ENCODE assay signal across 8 mouse cellular contexts in the genomic region with DNA sequence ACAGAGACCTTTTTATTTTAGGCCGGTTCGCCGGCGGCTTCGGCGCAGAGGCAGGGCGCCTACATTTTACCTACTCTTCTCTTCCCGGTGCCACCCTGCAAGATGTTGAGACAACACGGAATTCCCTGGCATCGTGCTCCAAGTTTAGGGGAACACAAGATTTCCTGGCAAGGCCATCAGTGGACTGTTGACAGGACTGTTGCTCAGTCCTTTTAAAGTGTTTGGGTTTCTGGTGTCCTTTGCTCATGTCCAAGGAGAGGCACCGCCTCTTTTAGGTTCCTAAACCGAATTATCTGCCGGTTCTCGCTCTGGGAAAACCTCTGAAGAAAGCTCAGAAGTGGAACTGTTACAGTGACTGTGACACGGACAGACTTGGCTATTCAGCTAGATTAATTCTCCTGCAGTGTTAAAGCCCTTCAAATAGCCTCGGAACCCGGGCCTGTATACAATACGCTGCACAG. TPM values are rescaled to one million over a fixed set of nuclear protein-coding genes. Genes with fewer than 3 reads are reported as not detected.
A peak's percentile ranks its signal among the peaks of the same experiment; 100 is the strongest.
DNase-seq lines count a peak whose midpoint lies in the region; ATAC-seq lines count a peak whose summit lies in the region.

No protein-coding gene starts in this region.

- H3K4me2 ChIP-seq in neural tube, embryonic 11.5 days (ENCODE audit: low read depth), result peak overlapping the region; percentile 85
- peak overlapping the region; percentile 89 for H3K4me2 ChIP-seq in forebrain, embryonic 11.5 days (ENCODE audit: low read depth, low read length, severe bottlenecking)
- peak overlapping the region; percentile 87 for H3K4me2 ChIP-seq in hindbrain, embryonic 12.5 days (replicated peaks)
- H3K4me2 ChIP-seq in lung, embryonic 16.5 days (ENCODE audit: low read depth, low read length), result peak overlapping the region; percentile 95

- H3K4me3 ChIP-seq in neural tube, embryonic 11.5 days (ENCODE audit: low read depth, low read length), result peak overlapping the region; percentile 57
- peak overlapping the region; percentile 53 for H3K4me3 ChIP-seq in forebrain, embryonic 11.5 days (ENCODE audit: low read depth, low read length)
- H3K4me3 ChIP-seq in hindbrain, embryonic 12.5 days, result peak overlapping the region; percentile 49
- peak overlapping the region; percentile 61 for H3K4me3 ChIP-seq in lung, embryonic 16.5 days (ENCODE audit: low read length)

- ATAC-seq in neural tube, embryonic 11.5 days (ENCODE audit: insufficient read depth, low FRiP score, low TSS enrichment), result no peak
- ATAC-seq in forebrain, embryonic 11.5 days (replicated peaks; ENCODE audit: low FRiP score), result no peak
- no peak for ATAC-seq in hindbrain, embryonic 12.5 days (ENCODE audit: low FRiP score)
- ATAC-seq in lung, embryonic 16.5 days (ENCODE audit: low read depth), result peak; percentile 21; the same call in 1 of the 2 replicates
- ATAC-seq in erythroblast, adult 5-6 weeks (replicated peaks; ENCODE audit: low FRiP score, poor library complexity, severe bottlenecking), result no peak
- no peak for ATAC-seq in megakaryocyte progenitor cell, adult 5-6 weeks (replicated peaks; ENCODE audit: poor library complexity)

- no peaks in the 10 kb centered on the region for H3K9me3 ChIP-seq in neural tube, embryonic 11.5 days (ENCODE audit: control insufficient read depth, low read length)
- H3K9me3 ChIP-seq in forebrain, embryonic 11.5 days (ENCODE audit: control insufficient read depth, low read length), result no peaks in the 10 kb centered on the region
- no peaks in the 10 kb centered on the region for H3K9me3 ChIP-seq in hindbrain, embryonic 12.5 days (replicated peaks)
- H3K9me3 ChIP-seq in lung, embryonic 16.5 days (ENCODE audit: control insufficient read depth, low read length), result no peaks in the 10 kb centered on the region

- H3K9ac ChIP-seq in neural tube, embryonic 11.5 days (ENCODE audit: low read length), result peak overlapping the region; percentile 81
- H3K9ac ChIP-seq in forebrain, embryonic 11.5 days (ENCODE audit: low read length), result peak overlapping the region; percentile 78
- H3K9ac ChIP-seq in hindbrain, embryonic 12.5 days, result peak overlapping the region; percentile 70
- H3K9ac ChIP-seq in lung, embryonic 16.5 days (ENCODE audit: low read length), result peak overlapping the region; percentile 73

- peak; percentile 30 for DNase-seq in neural tube, embryonic 11.5 days (ENCODE audit: low spot score)
- no peak for DNase-seq in neural tube, embryonic 10.5 days (ENCODE audit: extremely low spot score, low spot score)
- DNase-seq in forebrain, embryonic 11.5 days (ENCODE audit: low spot score), result no peak
- no peak for DNase-seq in MN1 (ENCODE audit: low spot score)

- H3K36me3 ChIP-seq in neural tube, embryonic 11.5 days (ENCODE audit: control insufficient read depth, insufficient read depth, low read length), result no peaks in the 10 kb centered on the region
- H3K36me3 ChIP-seq in forebrain, embryonic 11.5 days (ENCODE audit: control insufficient read depth, insufficient read depth, low read length), result no peaks in the 10 kb centered on the region
- H3K36me3 ChIP-seq in hindbrain, embryonic 12.5 days, result no peaks in the 10 kb centered on the region
- no peaks in the 10 kb centered on the region for H3K36me3 ChIP-seq in lung, embryonic 16.5 days (ENCODE audit: control insufficient read depth, insufficient read depth, low read length)

- H3K4me1 ChIP-seq in neural tube, embryonic 11.5 days (ENCODE audit: control insufficient read depth, insufficient read depth, low read length), result peaks cover 20% of the 10 kb centered on the region
- H3K4me1 ChIP-seq in forebrain, embryonic 11.5 days (replicated peaks; ENCODE audit: control insufficient read depth, insufficient read depth, low read length), result peaks cover 12% of the 10 kb centered on the region; the same call in 1 of the 2 replicates
- peaks cover 37% of the 10 kb centered on the region for H3K4me1 ChIP-seq in hindbrain, embryonic 12.5 days
- peaks cover 33% of the 10 kb centered on the region for H3K4me1 ChIP-seq in lung, embryonic 16.5 days (replicated peaks; ENCODE audit: control insufficient read depth, insufficient read depth, low read length)

- WGBS in neural tube, embryonic 11.5 days, result 2% methylated on average over 18 of the region's 18 CpGs
- 1% methylated on average over 18 of the region's 18 CpGs for WGBS in forebrain, embryonic 11.5 days
- 2% methylated on average over 18 of the region's 18 CpGs for WGBS in hindbrain, embryonic 12.5 days
- 3% methylated on average over 18 of the region's 18 CpGs for WGBS in lung, embryonic 16.5 days

- H3K27ac ChIP-seq in neural tube, embryonic 11.5 days (ENCODE audit: low read depth, low read length), result no peak overlapping the region
- peak overlapping the region; percentile 59; the same call in 1 of the 2 replicates for H3K27ac ChIP-seq in forebrain, embryonic 11.5 days (ENCODE audit: low read depth, low read length)
- H3K27ac ChIP-seq in hindbrain, embryonic 12.5 days, result peak overlapping the region; percentile 81; the same call in 1 of the 2 replicates
- H3K27ac ChIP-seq in lung, embryonic 16.5 days (ENCODE audit: low read length), result peak overlapping the region; percentile 94

- peaks cover 33% of the 10 kb centered on the region for H3K27me3 ChIP-seq in neural tube, embryonic 11.5 days (ENCODE audit: control insufficient read depth, insufficient read depth, low read length)
- H3K27me3 ChIP-seq in forebrain, embryonic 11.5 days (ENCODE audit: control insufficient read depth, insufficient read depth, low read length), result peaks cover 41% of the 10 kb centered on the region
- H3K27me3 ChIP-seq in hindbrain, embryonic 12.5 days, result peaks cover 54% of the 10 kb centered on the region
- peaks cover 30% of the 10 kb centered on the region for H3K27me3 ChIP-seq in lung, embryonic 16.5 days (ENCODE audit: control insufficient read depth, insufficient read depth, low read depth, low read length)

RNA-seq across cellular contexts. Expression of a gene that starts 0.4 kb away (rescaled TPM):
- 19.6 and 24.0 TPM in 2 replicates for polyA plus RNA-seq in neural tube, embryonic 11.5 days (2014; fragmentation: Nextera tagmentation; extraction: Ambion mirVana)
- 22.6 and 26.5 TPM in 2 replicates for polyA plus RNA-seq in forebrain, embryonic 11.5 days (2014; fragmentation: Nextera tagmentation; extraction: Ambion mirVana)
- 38.8 and 46.5 TPM in 2 replicates for polyA plus RNA-seq in hindbrain, embryonic 12.5 days (2016; fragmentation: Nextera tagmentation; extraction: Ambion mirVana)
- polyA plus RNA-seq in lung, embryonic 16.5 days (2015; fragmentation: Nextera tagmentation; extraction: Ambion mirVana), result 33.9 and 38.9 TPM in 2 replicates
- total RNA-seq in erythroblast, adult 5-6 weeks (2015; ENCODE audit: low replicate concordance), result not detected in 2 replicates
- not detected in 2 replicates for total RNA-seq in erythroblast, adult 5-6 weeks (2017; ENCODE audit: low replicate concordance)
- total RNA-seq in megakaryocyte progenitor cell, adult 5-6 weeks (2015), result not detected in 2 replicates
- total RNA-seq in megakaryocyte progenitor cell, adult 5-6 weeks (2017), result not detected in 2 replicates
